Mouse (Mus musculus): ENCODE measurements around the gene Ell3. TPM values are rescaled to one million over a fixed set of nuclear protein-coding genes. Genes with fewer than 3 reads are reported as not detected.

Gene Ell3
- total RNA-seq, 2 experiments from 2014 or later, result 0.14 to 0.25 TPM

GRCm38 (mm10) chr2:121448739-121449535 lies 4.9 kb upstream of the Ell3 start, which contains the start of gene Serf2:
Serf2 (plus strand) TSS chr2:121449195.
- peak; percentile 100 for DNase-seq
- intact Hi-C loops (cut with DNase I), result no loop called here

- peak; percentile 64 to 66 for DNase-seq
These were observed 4.1 kb upstream of the Ell3 start for GRCm38 (mm10) chr2:121448136-121448535.

GRCm38 (mm10) chr2:121447006-121447405 lies 2.9 kb upstream of the Ell3 start:
- intact Hi-C loops (cut with DNase I), result no loop called here
- DNase-seq, result no peak

More at GRCm38 (mm10) chr2:121448136-121448535, 4.1 kb upstream of the Ell3 start:
- intact Hi-C loops (cut with DNase I), result no loop called here

- intact Hi-C loops (cut with DNase I), result no loop called here
- DNase-seq, result no peak
These were observed 2.4 kb upstream of the Ell3 start for GRCm38 (mm10) chr2:121446506-121446905.

- intact Hi-C loops (cut with DNase I), result no loop called here
- no peak for DNase-seq
These were observed 1.0 kb upstream of the Ell3 start for GRCm38 (mm10) chr2:121445117-121445516.

- no peak for DNase-seq
- intact Hi-C loops (cut with DNase I), result no loop called here
These were observed 1.1 kb downstream of the Ell3 start for GRCm38 (mm10) chr2:121443068-121443349.

- DNase-seq, result peak; percentile 63 to 72
- intact Hi-C loops (cut with DNase I), result no loop called here
These were observed 1.6 kb downstream of the Ell3 start for GRCm38 (mm10) chr2:121442259-121443067.

GRCm38 (mm10) chr2:121441800-121442199 lies 2.3 kb downstream of the Ell3 start:
- no peak for DNase-seq
- intact Hi-C loops (cut with DNase I), result no loop called here

- DNase-seq, result no peak
- intact Hi-C loops (cut with DNase I), result no loop called here
These were observed 3.1 kb downstream of the Ell3 start for GRCm38 (mm10) chr2:121440834-121441605.

- DNase-seq, result no peak
- intact Hi-C loops (cut with DNase I), result no loop called here
These were observed 4.3 kb downstream of the Ell3 start for GRCm38 (mm10) chr2:121439746-121440145.

- peak in 1 of 2 experiments; percentile 42 for DNase-seq
- intact Hi-C loops (cut with DNase I), result no loop called here
These were observed 9.2 kb downstream of the Ell3 start for GRCm38 (mm10) chr2:121434854-121435253.

GRCm38 (mm10) chr2:121425890-121426289 lies 18.2 kb downstream of the Ell3 start:
- no peak for DNase-seq
- intact Hi-C loops (cut with DNase I), result no loop called here

GRCm38 (mm10) chr2:121423166-121423565 lies 20.9 kb downstream of the Ell3 start:
- DNase-seq, result no peak

GRCm38 (mm10) chr2:121418476-121418875 lies 25.6 kb downstream of the Ell3 start:
- no peak for DNase-seq
- intact Hi-C loops (cut with DNase I), result no loop called here

More at GRCm38 (mm10) chr2:121423166-121423565, 20.9 kb downstream of the Ell3 start:
- intact Hi-C loops (cut with DNase I), result no loop called here

GRCm38 (mm10) chr2:121416356-121416755 lies 27.7 kb downstream of the Ell3 start:
- intact Hi-C loops (cut with DNase I), result no loop called here
- DNase-seq, result no peak

- intact Hi-C loops (cut with DNase I), result no loop called here
These were observed 28.5 kb downstream of the Ell3 start for GRCm38 (mm10) chr2:121415591-121415990.

GRCm38 (mm10) chr2:121415103-121415502 lies 29.0 kb downstream of the Ell3 start:
- intact Hi-C loops (cut with DNase I), result no loop called here
- DNase-seq, result no peak

More at GRCm38 (mm10) chr2:121415591-121415990, 28.5 kb downstream of the Ell3 start:
- DNase-seq, result no peak

- DNase-seq, result peak; percentile 48 to 58
- intact Hi-C loops (cut with DNase I), result no loop called here
These were observed 29.9 kb downstream of the Ell3 start for GRCm38 (mm10) chr2:121414139-121414685.

- peak; percentile 97 to 98 for DNase-seq
- intact Hi-C loops (cut with DNase I), result no loop called here
These were observed 30.6 kb downstream of the Ell3 start, which contains the start of the genes Pdia3 and Catsper2 for GRCm38 (mm10) chr2:121413387-121414042. Pdia3 (plus strand) TSS chr2:121413775. Catsper2 (minus strand) TSS chr2:121413792.

- no peak for DNase-seq
- intact Hi-C loops (cut with DNase I), result no loop called here
These were observed 31.2 kb downstream of the Ell3 start for GRCm38 (mm10) chr2:121412843-121413386.

Measured in heart, postnatal 10 days (tissue).